Mouse (Mus musculus): ENCODE measurements around the gene Aars2.

DNA sequence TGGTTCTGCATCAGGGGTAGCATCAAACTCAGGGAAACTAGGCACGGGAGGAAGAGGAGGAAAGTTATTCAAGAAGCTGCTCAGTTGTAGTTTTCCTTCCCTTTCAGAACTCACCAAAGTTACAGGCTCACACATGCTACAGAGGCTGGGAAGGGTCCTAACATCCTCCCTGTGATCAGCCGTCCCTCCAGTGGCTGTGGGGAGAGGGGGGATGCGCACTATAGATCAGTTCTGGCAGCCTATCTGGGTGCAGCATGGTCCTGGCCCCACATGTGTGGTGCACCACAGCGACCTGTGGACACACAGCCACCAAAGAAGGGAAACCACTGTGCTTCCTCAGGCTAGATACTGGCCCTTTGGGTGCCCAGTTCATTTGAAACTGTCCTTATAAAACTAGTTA lies 48.1 kb upstream of the Aars2 start:
- TF ChIP-seq CTCF (conservative IDR thresholded peaks at IDR 0.05 in 1 of 2, IDR thresholded peaks at IDR 0.05 in 1 of 2; ENCODE audit: low read depth in 2 of 2, low read length in 2 of 2) (no peak), ZC3H11A (IDR thresholded peaks at IDR 0.05; ENCODE audit: low read depth, low read length) (no peak), ZNF384 (IDR thresholded peaks at IDR 0.05; ENCODE audit: low read depth, low read length) (no peak), JUND (conservative IDR thresholded peaks at IDR 0.05; ENCODE audit: low read depth, low read length) (no peak), POLR2A (IDR thresholded peaks at IDR 0.05; ENCODE audit: low read depth, low read length) (no peak), MYC (IDR thresholded peaks at IDR 0.05; ENCODE audit: low read depth, low read length) (no peak), NRF1 (IDR thresholded peaks at IDR 0.05; ENCODE audit: low read depth, low read length) (no peak), HCFC1 (IDR thresholded peaks at IDR 0.05; ENCODE audit: low read depth, low read length) (no peak), MAZ (IDR thresholded peaks at IDR 0.05; ENCODE audit: low read depth, low read length) (no peak), USF1 (IDR thresholded peaks at IDR 0.05; ENCODE audit: low read depth, low read length) (no peak), MAFK (IDR thresholded peaks at IDR 0.05; ENCODE audit: insufficient replicate concordance, low read length) (no peak)
